Mouse (Mus musculus): ENCODE measurements at regions not wholly inside any gene's neighbourhood (a gene's known extent, or its start where the extent isn't known, plus 50 kb on each side); places are given as distances from the start of the nearest gene placed in this dataset.

- H3K4me1 ChIP-seq (ENCODE audit: control insufficient read depth, insufficient read depth, low read length): 0 out of 2 replicates have a peak, but pooled peaks cover 2% of the 10 kb centered on the region
- H3K36me3 ChIP-seq (ENCODE audit: control insufficient read depth, insufficient read depth, low read length): no peaks in the 10 kb centered on the region
- no peak for TF ChIP-seq POLR2A (IDR thresholded peaks at IDR 0.05; ENCODE audit: control insufficient read depth, low read depth, low read length)
- no peak for TF ChIP-seq CTCF (IDR thresholded peaks at IDR 0.05; ENCODE audit: control insufficient read depth, insufficient read depth, insufficient replicate concordance, low read depth, low read length)
- no peak overlapping the region for H3K4me3 ChIP-seq (ENCODE audit: control insufficient read depth, low read depth, low read length)
- H3K27ac ChIP-seq (ENCODE audit: control insufficient read depth, insufficient read depth, low read depth, low read length): 0 out of 2 replicates have a peak overlapping the region, but pooled peaks have one; percentile 21
- no peaks in the 10 kb centered on the region for H3K27me3 ChIP-seq (ENCODE audit: control insufficient read depth, insufficient read depth, low read length)
These were observed 51.3 kb upstream of the S1pr1 start for GRCm38 (mm10) chr3:115766153-115766552.

- H3K27ac ChIP-seq (ENCODE audit: control insufficient read depth, insufficient read depth, low read depth, low read length): no peak overlapping the region
- H3K36me3 ChIP-seq (ENCODE audit: control insufficient read depth, insufficient read depth, low read length): no peaks in the 10 kb centered on the region
- H3K27me3 ChIP-seq (ENCODE audit: control insufficient read depth, insufficient read depth, low read length): no peaks in the 10 kb centered on the region
- TF ChIP-seq CTCF (IDR thresholded peaks at IDR 0.05; ENCODE audit: control insufficient read depth, insufficient read depth, insufficient replicate concordance, low read depth, low read length) (no peak), POLR2A (IDR thresholded peaks at IDR 0.05; ENCODE audit: control insufficient read depth, low read depth, low read length) (no peak)
- 0 out of 2 replicates have a peak, but pooled peaks cover 2% of the 10 kb centered on the region for H3K4me1 ChIP-seq (ENCODE audit: control insufficient read depth, insufficient read depth, low read length)
- H3K4me3 ChIP-seq (ENCODE audit: control insufficient read depth, low read depth, low read length): no peak overlapping the region
These were observed 53.4 kb upstream of the S1pr1 start for GRCm38 (mm10) chr3:115768290-115768689.

- TF ChIP-seq POLR2A (IDR thresholded peaks at IDR 0.05; ENCODE audit: control insufficient read depth, low read depth, low read length) (no peak), CTCF (IDR thresholded peaks at IDR 0.05; ENCODE audit: control insufficient read depth, insufficient read depth, insufficient replicate concordance, low read depth, low read length) (no peak)
- no peak overlapping the region for H3K27ac ChIP-seq (ENCODE audit: control insufficient read depth, insufficient read depth, low read depth, low read length)
- H3K27me3 ChIP-seq (ENCODE audit: control insufficient read depth, insufficient read depth, low read length): no peaks in the 10 kb centered on the region
- no peak overlapping the region; the same call in 1 of the 2 replicates for H3K4me3 ChIP-seq (ENCODE audit: control insufficient read depth, low read depth, low read length)
- H3K4me1 ChIP-seq (ENCODE audit: control insufficient read depth, insufficient read depth, low read length): 0 out of 2 replicates have a peak, but pooled peaks cover 2% of the 10 kb centered on the region
- no peaks in the 10 kb centered on the region for H3K36me3 ChIP-seq (ENCODE audit: control insufficient read depth, insufficient read depth, low read length)
These were observed 54.1 kb upstream of the S1pr1 start for GRCm38 (mm10) chr3:115768761-115769530.

- TF ChIP-seq CTCF (IDR thresholded peaks at IDR 0.05; ENCODE audit: control insufficient read depth, insufficient read depth, insufficient replicate concordance, low read depth, low read length): no peak
- no peak for TF ChIP-seq POLR2A (IDR thresholded peaks at IDR 0.05; ENCODE audit: control insufficient read depth, low read depth, low read length)
- Histone ChIP-seq H3K27ac (ENCODE audit: control insufficient read depth, insufficient read depth, low read depth, low read length) (no peak overlapping the region), H3K4me3 (ENCODE audit: control insufficient read depth, low read depth, low read length) (no peak overlapping the region), H3K36me3 (ENCODE audit: control insufficient read depth, insufficient read depth, low read length) (no peaks in the 10 kb centered on the region), H3K27me3 (ENCODE audit: control insufficient read depth, insufficient read depth, low read length) (no peaks in the 10 kb centered on the region), H3K4me1 (ENCODE audit: control insufficient read depth, insufficient read depth, low read length) (0 out of 2 replicates have a peak, but pooled peaks cover 2% of the 10 kb centered on the region)
These were observed 57.8 kb upstream of the S1pr1 start for GRCm38 (mm10) chr3:115772676-115773075.

- Histone ChIP-seq H3K36me3 (ENCODE audit: control insufficient read depth, insufficient read depth, low read length) (no peaks in the 10 kb centered on the region), H3K4me1 (ENCODE audit: control insufficient read depth, insufficient read depth, low read length) (0 out of 2 replicates have a peak, but pooled peaks cover 2% of the 10 kb centered on the region), H3K4me3 (ENCODE audit: control insufficient read depth, low read depth, low read length) (no peak overlapping the region), H3K27ac (ENCODE audit: control insufficient read depth, insufficient read depth, low read depth, low read length) (no peak overlapping the region), H3K27me3 (ENCODE audit: control insufficient read depth, insufficient read depth, low read length) (no peaks in the 10 kb centered on the region)
- TF ChIP-seq CTCF (IDR thresholded peaks at IDR 0.05; ENCODE audit: control insufficient read depth, insufficient read depth, insufficient replicate concordance, low read depth, low read length): no peak
- no peak for TF ChIP-seq POLR2A (IDR thresholded peaks at IDR 0.05; ENCODE audit: control insufficient read depth, low read depth, low read length)
These were observed 59.4 kb upstream of the S1pr1 start for GRCm38 (mm10) chr3:115774321-115774720.

- Histone ChIP-seq H3K36me3 (ENCODE audit: control insufficient read depth, insufficient read depth, low read length) (no peaks in the 10 kb centered on the region), H3K4me3 (ENCODE audit: control insufficient read depth, low read depth, low read length) (no peak overlapping the region), H3K4me1 (ENCODE audit: control insufficient read depth, insufficient read depth, low read length) (no peaks in the 10 kb centered on the region), H3K27me3 (ENCODE audit: control insufficient read depth, insufficient read depth, low read length) (no peaks in the 10 kb centered on the region), H3K27ac (ENCODE audit: control insufficient read depth, insufficient read depth, low read depth, low read length) (no peak overlapping the region)
- TF ChIP-seq POLR2A (IDR thresholded peaks at IDR 0.05; ENCODE audit: control insufficient read depth, low read depth, low read length): no peak
- TF ChIP-seq CTCF (IDR thresholded peaks at IDR 0.05; ENCODE audit: control insufficient read depth, insufficient read depth, insufficient replicate concordance, low read depth, low read length): no peak
These were observed 59.9 kb upstream of the S1pr1 start for GRCm38 (mm10) chr3:115774723-115775122.

GRCm38 (mm10) chr3:115779144-115779890, 64.4 kb upstream of the S1pr1 start:
- Histone ChIP-seq H3K36me3 (ENCODE audit: control insufficient read depth, insufficient read depth, low read length) (no peaks in the 10 kb centered on the region), H3K27me3 (ENCODE audit: control insufficient read depth, insufficient read depth, low read length) (no peaks in the 10 kb centered on the region), H3K4me3 (ENCODE audit: control insufficient read depth, low read depth, low read length) (no peak overlapping the region), H3K4me1 (ENCODE audit: control insufficient read depth, insufficient read depth, low read length) (no peaks in the 10 kb centered on the region), H3K27ac (ENCODE audit: control insufficient read depth, insufficient read depth, low read depth, low read length) (no peak overlapping the region)
- TF ChIP-seq CTCF (IDR thresholded peaks at IDR 0.05; ENCODE audit: control insufficient read depth, insufficient read depth, insufficient replicate concordance, low read depth, low read length) (no peak), POLR2A (IDR thresholded peaks at IDR 0.05; ENCODE audit: control insufficient read depth, low read depth, low read length) (no peak)
